Mouse (Mus musculus): ENCODE results near the gene Nectin1.
A peak's percentile ranks its signal among the peaks of the same experiment; 100 is the strongest.

Gene Nectin1

GRCm38 (mm10) chr9:43761181-43761820, 17.5 kb downstream of the Nectin1 start:
- 0 out of 2 replicates have a peak, but pooled peaks have one; percentile 28 for ATAC-seq (ENCODE audit: insufficient number of reproducible peaks, low FRiP score, low TSS enrichment)

- no peak for ATAC-seq (ENCODE audit: insufficient number of reproducible peaks, low FRiP score, low TSS enrichment)
Observed at GRCm38 (mm10) chr9:43761941-43762340, 18.2 kb downstream of the Nectin1 start.

- ATAC-seq (ENCODE audit: insufficient number of reproducible peaks, low FRiP score, low TSS enrichment): 0 out of 2 replicates have a peak, but pooled peaks have one; percentile 13
Observed at GRCm38 (mm10) chr9:43765419-43766179, 21.8 kb downstream of the Nectin1 start.

- ATAC-seq (ENCODE audit: insufficient number of reproducible peaks, low FRiP score, low TSS enrichment): no peak
Observed at GRCm38 (mm10) chr9:43768779-43769178, 25.0 kb downstream of the Nectin1 start.

- ATAC-seq (ENCODE audit: insufficient number of reproducible peaks, low FRiP score, low TSS enrichment): no peak
Observed at GRCm38 (mm10) chr9:43769228-43769627, 25.4 kb downstream of the Nectin1 start.

GRCm38 (mm10) chr9:43769940-43770339, 26.2 kb downstream of the Nectin1 start:
- ATAC-seq (ENCODE audit: insufficient number of reproducible peaks, low FRiP score, low TSS enrichment): no peak

GRCm38 (mm10) chr9:43771041-43771440, 27.3 kb downstream of the Nectin1 start:
- no peak for ATAC-seq (ENCODE audit: insufficient number of reproducible peaks, low FRiP score, low TSS enrichment)

- ATAC-seq (ENCODE audit: insufficient number of reproducible peaks, low FRiP score, low TSS enrichment): no peak
Observed at GRCm38 (mm10) chr9:43772460-43772859, 28.7 kb downstream of the Nectin1 start.

GRCm38 (mm10) chr9:43773521-43773920, 29.7 kb downstream of the Nectin1 start:
- ATAC-seq (ENCODE audit: insufficient number of reproducible peaks, low FRiP score, low TSS enrichment): no peak

- no peak for ATAC-seq (ENCODE audit: insufficient number of reproducible peaks, low FRiP score, low TSS enrichment)
Observed at GRCm38 (mm10) chr9:43774427-43774826, 30.6 kb downstream of the Nectin1 start.

GRCm38 (mm10) chr9:43776231-43776630, 32.4 kb downstream of the Nectin1 start:
- no peak for ATAC-seq (ENCODE audit: insufficient number of reproducible peaks, low FRiP score, low TSS enrichment)

- no peak for ATAC-seq (ENCODE audit: insufficient number of reproducible peaks, low FRiP score, low TSS enrichment)
Observed at GRCm38 (mm10) chr9:43777362-43778360, 33.9 kb downstream of the Nectin1 start.

- no peak for ATAC-seq (ENCODE audit: insufficient number of reproducible peaks, low FRiP score, low TSS enrichment)
Observed at GRCm38 (mm10) chr9:43780883-43781282, 37.1 kb downstream of the Nectin1 start.

- no peak for ATAC-seq (ENCODE audit: insufficient number of reproducible peaks, low FRiP score, low TSS enrichment)
Observed at GRCm38 (mm10) chr9:43782401-43782800, 38.6 kb downstream of the Nectin1 start.

- ATAC-seq (ENCODE audit: insufficient number of reproducible peaks, low FRiP score, low TSS enrichment): no peak
Observed at GRCm38 (mm10) chr9:43783959-43784358, 40.2 kb downstream of the Nectin1 start.

- ATAC-seq (ENCODE audit: insufficient number of reproducible peaks, low FRiP score, low TSS enrichment): no peak
Observed at GRCm38 (mm10) chr9:43784841-43785240, 41.1 kb downstream of the Nectin1 start.

GRCm38 (mm10) chr9:43787591-43787990, 43.8 kb downstream of the Nectin1 start:
- ATAC-seq (ENCODE audit: insufficient number of reproducible peaks, low FRiP score, low TSS enrichment): no peak

GRCm38 (mm10) chr9:43792681-43793080, 48.9 kb downstream of the Nectin1 start:
- ATAC-seq (ENCODE audit: insufficient number of reproducible peaks, low FRiP score, low TSS enrichment): no peak

GRCm38 (mm10) chr9:43793411-43793810, 49.6 kb downstream of the Nectin1 start:
- ATAC-seq (ENCODE audit: insufficient number of reproducible peaks, low FRiP score, low TSS enrichment): no peak

GRCm38 (mm10) chr9:43796031-43796430, 52.2 kb downstream of the Nectin1 start:
- ATAC-seq (ENCODE audit: insufficient number of reproducible peaks, low FRiP score, low TSS enrichment): no peak
